Mouse (Mus musculus): Measurements from ENCODE around the gene Cdk13.
A peak's percentile ranks its signal among the peaks of the same experiment; 100 is the strongest.

The Cdk13 gene

DNA sequence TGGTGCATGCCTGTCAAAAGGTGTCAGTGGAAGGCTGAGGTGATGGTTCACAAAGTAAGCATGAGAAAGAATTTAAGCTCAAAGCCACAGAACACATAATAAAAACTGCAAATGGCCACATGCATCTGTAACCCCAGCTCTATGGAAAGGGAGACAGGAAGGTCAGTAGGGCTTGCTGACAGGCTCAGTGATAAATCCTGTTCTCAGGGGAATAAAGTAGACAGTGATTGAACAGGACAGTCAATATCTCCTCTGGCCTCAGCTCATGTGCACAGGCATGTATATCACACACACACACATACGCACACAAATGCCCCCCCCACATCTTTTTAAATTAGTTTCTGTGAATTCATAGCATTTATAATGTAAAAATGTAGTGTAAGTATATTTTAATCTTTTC, 42.5 kb downstream of the Cdk13 start:
- no peak for DNase-seq (ENCODE audit: low read depth in 1 of 2, low spot score in 2 of 2)

DNA sequence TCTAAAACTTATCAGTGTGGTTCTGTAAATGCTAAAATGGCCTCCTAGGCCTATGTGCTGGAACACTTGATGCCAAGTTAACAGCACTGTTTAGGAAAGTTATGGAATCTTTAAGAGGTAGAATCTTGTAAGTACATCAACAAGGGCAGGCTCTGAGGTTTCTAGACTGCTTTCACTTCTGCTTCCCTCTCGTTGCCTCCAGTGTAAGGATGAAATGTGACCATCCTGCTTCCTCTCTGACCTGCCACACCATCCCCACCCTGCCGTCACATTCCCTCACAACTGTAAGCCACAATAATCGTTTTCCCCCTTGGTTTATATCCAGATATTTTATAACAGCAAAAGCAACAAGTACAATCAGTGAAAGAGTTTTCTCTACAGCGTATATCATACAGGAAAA, 49.9 kb downstream of the Cdk13 start:
- DNase-seq (ENCODE audit: low read depth in 1 of 2, low spot score in 2 of 2): peak; percentile 9 to 30

DNA sequence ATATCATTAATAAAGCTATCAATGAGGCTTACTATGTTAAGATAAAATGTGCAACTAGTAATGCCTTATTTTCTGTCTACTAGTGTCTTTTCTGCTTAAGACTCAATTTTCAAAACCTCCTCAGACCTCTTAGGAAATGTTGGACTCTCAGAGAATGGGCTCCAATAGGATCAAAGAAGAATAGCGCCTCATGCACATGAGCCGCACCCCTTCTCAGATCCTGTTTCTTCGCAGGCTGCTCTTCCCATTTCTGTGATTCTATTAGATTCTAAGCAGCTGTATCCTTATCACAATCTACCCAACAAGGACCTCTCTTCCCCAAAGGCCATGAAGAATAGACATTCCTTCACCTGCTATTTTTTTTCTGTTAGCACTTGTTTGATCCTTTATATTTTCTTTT, 76.1 kb downstream of the Cdk13 start:
- DNase-seq (ENCODE audit: low read depth in 1 of 2, low spot score in 2 of 2): no peak

DNA sequence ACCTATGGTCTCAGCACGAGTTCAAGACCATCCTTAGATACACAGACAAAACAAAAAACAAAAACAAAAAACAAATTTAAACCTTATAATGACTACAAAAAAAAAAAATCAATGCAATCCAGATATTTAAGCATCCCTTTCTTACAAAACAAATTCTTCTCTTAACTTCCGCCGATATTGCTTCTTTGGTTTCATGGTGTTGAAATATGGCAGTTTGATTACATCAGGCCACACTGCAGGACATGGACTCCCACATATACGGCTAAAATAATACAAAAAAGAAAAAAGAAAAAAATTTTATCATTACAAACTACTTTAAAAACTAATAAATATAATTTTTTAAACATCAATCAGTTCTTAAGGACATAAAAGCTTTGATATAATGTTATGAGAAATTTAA, 77.0 kb downstream of the Cdk13 start:
- DNase-seq (ENCODE audit: low read depth in 1 of 2, low spot score in 2 of 2): no peak

DNA sequence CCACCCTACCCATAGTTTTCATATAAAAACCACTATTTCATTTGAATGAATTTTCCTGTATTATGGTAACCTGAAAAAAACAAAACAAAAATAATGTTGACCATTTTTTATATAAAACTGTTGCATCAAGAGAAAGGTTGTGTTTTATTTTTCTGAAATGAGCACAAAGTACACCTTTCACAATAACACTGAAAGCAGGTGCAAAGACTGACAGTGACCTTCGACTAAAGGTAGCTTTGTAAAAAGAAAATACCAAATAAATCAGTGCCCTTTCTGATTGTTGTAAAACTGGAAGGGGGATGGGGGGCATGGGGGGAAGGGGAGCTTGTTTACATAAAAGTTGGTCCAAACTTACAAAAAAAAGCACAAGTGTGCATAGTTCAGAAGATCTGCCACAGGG, 87.5 kb downstream of the Cdk13 start:
- DNase-seq (ENCODE audit: low read depth in 1 of 2, low spot score in 2 of 2): no peak

DNA sequence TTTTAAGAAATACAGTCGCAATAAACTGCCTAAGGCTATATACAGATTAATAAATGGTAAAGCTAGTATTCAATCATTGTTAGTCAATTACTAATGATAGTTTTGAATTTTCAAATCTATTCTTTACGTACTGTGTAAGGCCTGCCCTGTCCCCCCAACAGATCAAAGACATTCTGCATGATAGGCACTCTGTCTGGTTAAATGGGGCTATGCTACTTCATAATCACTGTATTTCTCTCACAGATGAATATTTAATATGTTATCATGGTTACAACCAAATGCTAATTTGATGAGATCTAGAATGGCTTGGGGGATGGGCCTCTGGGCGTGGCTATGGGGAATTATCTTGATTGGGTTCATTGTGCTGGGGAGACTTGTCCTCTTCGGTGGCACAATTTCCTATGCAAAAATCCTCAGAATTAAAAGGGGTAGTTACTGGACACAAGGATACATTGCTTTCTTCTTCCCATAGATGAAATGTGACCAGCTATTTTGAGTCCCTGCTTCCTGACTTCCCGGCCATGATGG, 96.0 kb downstream of the Cdk13 start:
- no peak for DNase-seq (ENCODE audit: low read depth in 1 of 2, low spot score in 2 of 2)

DNA sequence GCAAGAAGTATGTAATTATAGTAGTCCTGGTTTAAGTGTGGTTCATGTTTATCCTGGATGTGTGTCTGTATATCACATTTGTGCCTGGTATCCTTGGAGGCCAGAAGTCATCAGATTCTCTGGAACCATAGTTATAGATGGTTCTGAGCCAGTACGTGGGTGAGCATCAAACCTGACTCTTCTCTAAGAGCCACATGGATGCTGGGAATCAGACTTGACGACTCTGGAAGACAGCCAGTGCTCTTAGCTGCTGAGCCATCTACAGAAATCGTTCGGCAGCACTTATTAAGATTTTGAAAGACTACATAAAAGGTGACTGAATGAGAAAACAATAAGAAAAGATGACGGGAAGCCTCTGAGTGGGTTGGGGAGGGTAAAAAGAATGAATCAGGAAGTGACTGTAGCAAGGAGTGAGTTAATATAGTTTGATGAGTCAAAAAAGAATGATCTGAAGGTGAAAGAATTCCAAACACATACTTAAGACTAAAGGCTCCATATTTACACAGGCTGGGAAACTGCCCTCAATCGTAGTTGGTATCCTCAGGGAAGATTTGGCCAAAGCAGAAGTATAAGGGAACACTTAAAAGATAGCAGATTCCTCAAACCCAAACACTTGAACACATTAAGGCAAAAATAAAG, 99.6 kb downstream of the Cdk13 start:
- no peak for DNase-seq (ENCODE audit: low read depth in 1 of 2, low spot score in 2 of 2)

DNA sequence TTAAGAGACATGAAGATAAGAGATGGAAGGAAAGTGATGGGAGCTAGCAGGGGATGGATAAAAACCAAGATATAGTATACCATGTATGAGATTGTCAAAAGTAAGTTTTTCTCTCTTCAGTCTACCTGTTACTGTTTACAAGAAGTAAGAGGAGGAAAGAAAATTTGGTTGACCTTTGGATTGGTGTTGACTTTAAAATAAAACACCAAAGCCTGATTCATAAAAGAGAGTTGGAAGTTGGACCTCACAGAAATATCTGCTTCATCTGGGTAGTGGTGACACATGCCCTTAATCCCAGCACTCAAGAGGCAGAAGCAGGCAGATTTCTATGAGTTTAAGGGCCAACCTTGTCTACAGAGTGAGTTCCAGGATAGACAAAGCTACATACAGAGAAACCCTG, 102.6 kb downstream of the Cdk13 start:
- DNase-seq (ENCODE audit: low read depth in 1 of 2, low spot score in 2 of 2): no peak

DNA sequence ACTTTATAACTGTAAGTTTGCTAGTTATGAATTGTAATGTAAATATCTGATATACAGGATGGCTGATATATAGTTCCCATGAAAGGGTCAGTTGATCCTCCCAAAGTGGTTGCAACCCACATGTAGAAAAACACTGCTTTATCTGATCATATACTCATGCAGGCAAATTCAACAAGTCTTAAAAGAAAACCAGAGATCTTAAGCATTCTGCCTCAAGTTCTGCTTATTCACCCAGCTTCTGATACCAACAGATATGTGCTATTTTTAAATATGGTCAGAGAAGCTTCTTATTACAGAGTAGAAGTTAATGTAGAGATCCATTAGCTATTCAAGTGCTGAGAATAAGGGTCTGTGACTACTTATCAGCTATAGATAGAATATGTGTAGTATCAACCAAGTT, 103.6 kb downstream of the Cdk13 start:
- no peak for DNase-seq (ENCODE audit: low read depth in 1 of 2, low spot score in 2 of 2)

DNA sequence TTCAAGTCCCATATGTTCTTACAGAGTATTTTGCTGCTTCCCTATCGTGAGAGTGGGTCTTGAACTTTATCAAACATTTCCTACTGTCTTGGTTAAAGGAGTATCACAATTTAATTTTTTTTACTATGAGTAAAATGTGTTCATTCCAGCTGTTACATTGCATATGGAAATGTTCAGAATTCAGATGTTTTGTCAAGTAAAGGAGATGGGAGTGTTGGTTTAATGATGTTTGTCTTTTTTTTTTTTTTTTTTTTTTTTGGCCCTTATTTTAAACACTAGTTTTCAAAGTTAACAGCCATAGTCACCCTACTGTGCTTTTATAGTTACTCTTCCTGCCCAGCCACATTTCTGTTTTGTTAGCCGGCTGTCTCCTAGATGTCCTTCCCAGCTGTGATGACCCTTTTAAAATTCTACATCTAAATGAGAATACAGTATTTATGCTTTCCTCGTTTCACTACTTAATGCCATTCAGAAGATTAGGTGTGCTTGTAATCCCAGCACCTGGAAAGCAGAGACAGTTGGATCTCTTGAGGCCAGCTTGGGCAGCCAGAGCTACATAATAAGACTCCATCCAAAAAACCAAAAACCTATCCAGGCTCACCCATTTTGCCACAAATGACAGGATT, 104.7 kb downstream of the Cdk13 start:
- DNase-seq (ENCODE audit: low read depth in 1 of 2, low spot score in 2 of 2): no peak

DNA sequence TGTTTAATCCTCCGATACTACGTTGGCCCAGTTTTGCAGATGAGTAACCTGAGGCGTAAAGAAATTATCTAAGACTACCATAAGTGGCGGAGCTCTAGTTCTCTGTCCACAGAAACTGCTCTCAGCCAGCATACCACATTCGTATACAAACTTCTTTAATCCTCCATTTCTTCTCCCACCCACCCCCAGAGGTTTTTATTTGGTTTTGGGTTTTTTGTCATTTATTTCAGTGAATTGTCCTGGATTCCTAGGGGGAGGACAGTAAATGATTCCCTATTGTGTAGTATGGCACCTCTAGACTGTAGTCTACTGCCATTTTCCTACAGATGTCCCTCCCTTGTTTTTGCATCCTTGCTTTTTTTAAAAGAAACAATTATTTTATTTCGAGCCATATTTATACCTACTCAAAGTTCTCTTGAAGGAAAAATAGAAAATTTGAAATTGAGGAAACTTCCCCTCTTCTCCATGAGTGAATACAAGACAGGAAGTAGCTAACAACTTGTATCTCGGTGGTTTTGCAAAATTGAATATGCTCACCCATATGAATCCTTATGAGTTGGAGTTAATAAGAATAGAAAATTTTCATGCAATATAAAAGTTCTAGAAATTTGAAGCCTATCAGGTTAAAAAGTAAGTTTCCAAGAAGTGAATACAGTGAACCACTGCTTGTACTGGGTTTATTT, 108.9 kb downstream of the Cdk13 start:
- no peak for DNase-seq (ENCODE audit: low read depth in 1 of 2, low spot score in 2 of 2)

DNA sequence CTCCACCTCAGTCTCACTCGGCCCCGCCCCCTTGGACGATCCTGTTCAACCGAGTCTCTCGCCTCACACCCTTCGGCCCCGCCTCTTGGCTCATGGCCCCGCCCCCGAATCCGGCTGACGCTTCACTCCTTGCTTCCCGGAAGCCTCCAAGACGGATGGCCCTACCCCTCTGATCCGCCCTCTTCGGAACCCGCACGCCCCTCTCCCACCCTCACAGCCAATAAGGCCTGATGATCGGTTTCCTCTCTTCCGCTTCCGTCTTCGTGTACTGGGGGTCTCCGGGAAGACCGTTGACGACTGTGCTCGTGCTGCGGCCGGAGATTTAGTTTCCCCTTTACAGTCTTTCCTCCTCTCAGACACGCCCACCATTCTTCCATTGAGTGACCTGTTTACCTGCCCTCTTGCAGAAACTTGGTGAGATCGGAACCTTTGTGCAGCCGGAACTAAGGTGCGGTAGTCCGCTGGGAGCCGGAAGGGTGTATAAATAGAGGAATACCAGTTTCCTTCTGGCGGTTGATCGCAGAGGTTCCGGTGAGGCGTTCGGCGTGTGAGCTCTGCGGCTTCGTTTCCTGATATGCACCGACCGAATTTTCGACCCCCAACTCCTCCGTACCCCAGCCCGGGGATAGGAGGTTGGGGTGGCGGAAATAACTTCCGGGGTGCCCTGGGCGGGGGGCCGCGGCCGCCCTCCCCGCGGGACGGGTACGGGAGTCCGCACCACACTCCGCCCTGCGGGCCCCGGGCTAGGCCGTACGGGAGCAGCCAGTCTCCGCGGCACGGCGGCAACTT, 109.8 kb downstream of the Cdk13 start, which contains the start of the genes Mplkip and Sugct:
Gene Mplkip (plus strand): TSS at position 282 of the 789 bp plus-strand sequence.
Gene Sugct (minus strand): TSS at position 643 of the 789 bp plus-strand sequence.
- peak; percentile 100 for DNase-seq (ENCODE audit: low read depth in 1 of 2, low spot score in 2 of 2)

DNA sequence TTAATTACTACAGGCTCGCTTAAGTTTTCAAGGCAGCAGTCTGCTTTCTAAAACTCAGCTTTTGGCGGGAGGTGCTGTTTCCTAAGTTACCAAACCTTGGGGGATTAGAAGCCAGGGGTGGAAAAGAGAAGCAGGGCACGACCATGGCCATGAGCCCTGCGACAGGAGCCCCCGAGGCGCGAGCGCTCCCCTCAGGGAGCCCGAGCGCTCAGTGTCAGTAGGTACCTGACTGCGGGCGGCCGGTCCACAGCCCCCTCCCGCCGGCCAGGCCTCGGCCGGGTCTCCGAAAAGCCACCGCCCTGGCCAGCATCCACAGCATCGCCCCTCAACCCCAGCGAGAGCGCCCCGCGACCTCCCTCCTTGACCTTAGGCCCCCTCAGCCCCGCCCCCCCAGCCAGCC, 110.5 kb downstream of the Cdk13 start:
- no peak for DNase-seq (ENCODE audit: low read depth in 1 of 2, low spot score in 2 of 2)

DNA sequence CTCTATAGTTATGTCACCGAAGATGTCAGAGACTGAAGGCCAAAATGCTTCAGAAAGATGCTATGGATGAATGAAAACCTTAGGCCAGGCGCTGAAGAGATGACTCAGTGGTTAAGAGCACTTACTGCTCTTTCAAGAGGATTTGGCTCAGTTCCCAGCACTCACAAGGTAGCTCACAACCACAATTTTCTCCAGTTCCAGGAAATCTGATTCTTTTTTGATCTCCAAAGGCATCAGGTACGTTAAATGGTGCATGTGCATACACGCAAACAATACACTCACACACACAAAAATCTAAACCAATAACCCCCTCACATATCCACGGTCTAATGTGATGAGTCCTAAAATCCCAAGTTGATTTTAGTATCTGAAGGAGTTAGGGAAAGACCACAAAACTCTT, 111.1 kb downstream of the Cdk13 start:
- no peak for DNase-seq (ENCODE audit: low read depth in 1 of 2, low spot score in 2 of 2)

DNA sequence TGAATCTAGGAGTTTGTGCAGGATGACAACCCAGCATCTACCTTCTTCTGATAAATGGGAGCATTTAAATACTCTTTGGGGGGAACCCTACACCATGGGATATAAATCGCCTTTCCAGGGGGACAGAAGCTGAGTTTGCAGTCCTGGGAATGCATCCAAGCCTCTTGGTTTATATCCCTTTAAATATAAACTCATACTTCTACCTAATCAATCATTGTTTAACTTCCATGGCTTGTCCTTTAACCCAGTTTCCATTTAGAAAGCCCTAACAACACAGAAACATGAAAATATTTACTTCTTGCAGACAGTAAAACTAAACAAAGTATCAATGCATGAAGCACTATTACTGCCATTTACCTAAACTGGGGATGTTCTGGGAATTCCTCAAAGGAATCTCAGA, 113.5 kb downstream of the Cdk13 start:
- DNase-seq (ENCODE audit: low read depth in 1 of 2, low spot score in 2 of 2): no peak

DNA sequence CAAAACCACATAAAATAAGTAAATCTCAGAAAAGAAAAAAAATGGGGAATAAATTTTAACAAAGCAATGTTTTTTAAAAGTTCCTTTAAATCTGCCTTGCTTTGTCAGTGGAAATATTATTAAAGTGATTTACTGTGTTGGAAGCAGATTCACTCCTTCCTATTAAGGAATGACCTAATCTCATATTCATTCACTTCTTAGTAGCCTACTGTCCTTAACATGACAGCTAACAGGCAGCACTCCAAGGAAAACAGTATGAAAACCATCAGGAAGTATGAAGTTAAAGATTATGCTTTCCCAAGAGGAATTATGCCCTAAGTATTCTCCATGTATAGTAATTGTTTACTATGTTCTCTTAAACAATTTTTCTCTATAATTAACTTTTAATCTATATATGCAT, 114.2 kb downstream of the Cdk13 start:
- no peak for DNase-seq (ENCODE audit: low read depth in 1 of 2, low spot score in 2 of 2)

DNA sequence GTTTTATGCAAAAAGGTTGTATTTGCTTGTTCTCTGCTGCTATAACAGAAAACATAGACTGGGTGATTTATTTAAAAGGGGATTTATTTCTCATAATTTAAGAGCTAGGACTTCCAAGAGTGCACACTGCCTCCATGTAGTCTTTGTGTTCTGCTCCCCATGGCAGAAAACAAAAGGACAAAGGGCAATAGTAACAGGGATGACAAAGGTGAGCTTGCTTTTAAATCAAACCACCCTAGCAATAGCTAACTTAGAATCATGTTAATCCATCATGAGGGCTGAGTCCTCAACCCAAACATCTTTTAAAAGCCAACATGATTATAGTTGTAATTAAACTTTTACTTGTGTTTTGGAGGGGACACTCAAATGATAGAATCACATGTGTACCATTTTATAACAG, 115.4 kb downstream of the Cdk13 start:
- no peak for DNase-seq (ENCODE audit: low read depth in 1 of 2, low spot score in 2 of 2)

DNA sequence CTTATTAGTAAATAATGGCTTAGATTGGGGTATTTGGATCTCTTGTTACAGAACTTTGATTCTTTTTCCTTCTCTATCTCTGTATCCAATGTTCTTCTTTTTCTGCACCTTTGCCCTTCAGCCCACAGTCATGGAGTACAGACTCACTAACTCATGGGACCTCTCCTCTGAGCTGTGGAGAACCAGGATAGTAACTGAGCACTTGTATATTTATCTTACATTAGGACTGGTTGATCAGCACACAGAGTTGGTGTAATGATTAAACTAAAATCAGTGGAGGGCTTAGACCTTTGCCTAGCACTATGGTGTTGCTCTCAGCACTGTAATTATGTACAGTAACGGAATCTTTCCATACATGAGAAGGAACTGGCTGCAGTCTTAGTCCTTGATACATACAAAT, 133.8 kb downstream of the Cdk13 start:
- DNase-seq (ENCODE audit: low read depth in 1 of 2, low spot score in 2 of 2): no peak

DNA sequence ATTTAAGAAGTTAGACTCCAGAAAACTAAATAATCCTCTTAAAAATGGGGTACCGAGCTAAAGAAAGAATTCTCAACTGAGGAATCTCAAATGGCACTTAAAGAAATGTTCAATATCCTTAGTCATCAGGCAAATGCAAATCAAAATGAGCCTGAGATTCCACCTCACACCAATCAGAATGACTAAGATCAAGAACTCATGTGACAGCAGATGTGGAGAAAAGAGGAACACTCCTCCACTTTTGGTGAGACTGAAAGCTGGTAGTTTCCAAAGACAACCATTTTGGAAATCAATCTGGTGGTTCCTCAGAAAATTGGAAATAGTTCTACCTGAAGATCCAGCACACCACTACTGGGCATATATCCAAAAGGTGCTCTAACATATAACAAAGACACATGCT, 137.5 kb downstream of the Cdk13 start:
- DNase-seq (ENCODE audit: low read depth in 1 of 2, low spot score in 2 of 2): no peak

All from monocyte, adult 2 months (primary cell).